Mouse (Mus musculus): Measurements from ENCODE around the gene Kdm1b.
A peak's percentile ranks its signal among the peaks of the same experiment; 100 is the strongest.

DNA sequence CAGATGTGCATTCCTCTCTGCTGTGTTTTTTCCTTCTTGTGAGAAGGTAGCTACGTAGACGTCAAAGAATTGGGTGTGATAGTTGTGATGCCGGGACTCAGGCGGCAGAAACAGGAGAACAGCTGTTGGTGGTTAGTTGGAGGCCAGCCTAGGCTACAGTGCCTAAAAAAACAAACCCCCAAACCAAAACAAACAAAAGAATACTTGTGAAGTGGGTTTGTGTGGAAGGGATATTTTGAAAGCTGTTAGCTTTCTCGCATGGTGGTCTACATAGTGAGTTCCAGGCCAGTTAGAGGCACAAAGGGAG lies 28.2 kb upstream of the Kdm1b start:
- TF ChIP-seq USF1 (IDR thresholded peaks at IDR 0.05; ENCODE audit: low read depth), result no peak
- TF ChIP-seq CTCF (IDR thresholded peaks at IDR 0.05; ENCODE audit: control insufficient read depth, insufficient read depth, insufficient read length), result no peak
- no peak for TF ChIP-seq MYOG (IDR thresholded peaks at IDR 0.05; ENCODE audit: control insufficient read depth, extremely low read depth, insufficient read length)
- no peak for TF ChIP-seq MAX (IDR thresholded peaks at IDR 0.05)
- peak; percentile 33 for TF ChIP-seq MYOD1 (IDR thresholded peaks at IDR 0.05; ENCODE audit: control insufficient read depth, insufficient read length, low read depth)
- TF ChIP-seq CEBPB (IDR thresholded peaks at IDR 0.05; ENCODE audit: low read depth), result no peak
